Mouse (Mus musculus) liver, embryonic 14.5 days (tissue): Measurements from ENCODE around the gene Brms1. TPM values are rescaled to one million over a fixed set of nuclear protein-coding genes. Genes with fewer than 3 reads are reported as not detected.

Experiments used
- ATAC-seq: fragments of 200-750 bp; cut with Nextera tagmentation; 2 replicates; pipeline ENCODE4 v1.8.0; 2017; ENCODE audit warnings: moderate number of reproducible peaks, mild to moderate bottlenecking, moderate library complexity; ENCODE audit not compliant: insufficient read depth
- DNase-seq, 3 experiments: peaks; one replicate each; pipeline ENCODE4 v3.0.0-alpha.2; 2012 to 2013; ENCODE audit warnings: low read depth in 3 of 3, low spot score in 3 of 3
- H3K27ac ChIP-seq: fragments of 300-500 bp; sonication (generic); 2 replicates; pipeline ENCODE4 v1.5.1; 2014; ENCODE audit warnings: moderate library complexity, mild to moderate bottlenecking, control low read depth, inconsistent platforms
- H3K27me3 ChIP-seq: fragments of 300-500 bp; sonication (generic); 2 replicates; pipeline ENCODE4 v1.6.1; 2014; ENCODE audit warnings: mild to moderate bottlenecking, low read length, moderate library complexity; ENCODE audit not compliant: control insufficient read depth, insufficient read depth
- H3K36me3 ChIP-seq: fragments of 300-500 bp; sonication (generic); replicated peaks from 2 replicates; pipeline ENCODE4 v1.6.1; 2014; ENCODE audit warnings: low read depth; ENCODE audit not compliant: control insufficient read depth, insufficient read depth
- H3K4me1 ChIP-seq, 2 experiments: fragments of 200-500 bp in 1 of 2; fragments of 300-500 bp in 1 of 2; sonication (generic) in 1 of 2; replicated peaks; 2 replicates each; pipeline ENCODE4 v1.6.1; 2012 to 2014; ENCODE audit warnings: antibody characterized with exemption in 1 of 2, inconsistent platforms in 1 of 2, low read length in 1 of 2; ENCODE audit not compliant: control insufficient read depth in 2 of 2, insufficient read depth in 2 of 2
- H3K4me2 ChIP-seq: fragments of 300-500 bp; sonication (generic); 2 replicates; pipeline ENCODE4 v1.6.1; 2014; ENCODE audit warnings: low read depth, mild to moderate bottlenecking, control low read depth, moderate library complexity
- H3K4me3 ChIP-seq, 2 experiments: fragments of 200-500 bp in 1 of 2; fragments of 300-500 bp in 1 of 2; sonication (generic) in 1 of 2; 2 replicates each; pipeline ENCODE4 v1.5.1; 2012 to 2014; ENCODE audit warnings: low read depth in 2 of 2, low read length in 2 of 2, mild to moderate bottlenecking in 2 of 2, control low read depth in 1 of 2, inconsistent platforms in 1 of 2, moderate library complexity in 1 of 2; ENCODE audit not compliant: insufficient read depth in 1 of 2
- H3K9ac ChIP-seq: fragments of 300-500 bp; sonication (generic); replicated peaks from 2 replicates; pipeline ENCODE4 v1.6.1; 2014; ENCODE audit warnings: mild to moderate bottlenecking, control low read depth, moderate library complexity
- H3K9me3 ChIP-seq: fragments of 300-500 bp; sonication (generic); 2 replicates; pipeline ENCODE4 v1.6.1; 2016; ENCODE audit warnings: low read length, mixed read lengths; ENCODE audit not compliant: control insufficient read depth
- CTCF ChIP-seq: IDR thresholded peaks from 2 replicates; pipeline ENCODE4 v1.5.1; 2016; ENCODE audit warnings: antibody characterized with exemption, low read depth, control low read depth
- EP300 ChIP-seq: IDR thresholded peaks from 2 replicates; pipeline ENCODE4 v1.6.1; 2016; ENCODE audit warnings: antibody characterized with exemption, low read depth
- WGBS: fragments of 180-500 bp; shearing (Covaris S2); extraction: QIAGEN DNeasy Blood & Tissue Kit; methylation state at CpG from one replicate; pipeline ENCODE4 v1.1.7; 2014; ENCODE audit not compliant: insufficient replicate concordance; 5-methylcytosine and 5-hydroxymethylcytosine counted together
- polyA plus RNA-seq, 2 experiments: library from polyadenylated mRNA; depleted of rRNA in 1 of 2; stranded (reverse) in 1 of 2; unstranded in 1 of 2; fragments of >200 nt; fragmentation: Nextera tagmentation in 1 of 2; extraction: Ambion mirVana in 1 of 2; gene quantifications; 2 replicates each; pipeline versions ENCODE4 v1.2.1 to v1.2.3; 2012 to 2014

The Brms1 gene
- polyA plus RNA-seq, 2 experiments: 19.9 to 26.4 TPM

DNA sequence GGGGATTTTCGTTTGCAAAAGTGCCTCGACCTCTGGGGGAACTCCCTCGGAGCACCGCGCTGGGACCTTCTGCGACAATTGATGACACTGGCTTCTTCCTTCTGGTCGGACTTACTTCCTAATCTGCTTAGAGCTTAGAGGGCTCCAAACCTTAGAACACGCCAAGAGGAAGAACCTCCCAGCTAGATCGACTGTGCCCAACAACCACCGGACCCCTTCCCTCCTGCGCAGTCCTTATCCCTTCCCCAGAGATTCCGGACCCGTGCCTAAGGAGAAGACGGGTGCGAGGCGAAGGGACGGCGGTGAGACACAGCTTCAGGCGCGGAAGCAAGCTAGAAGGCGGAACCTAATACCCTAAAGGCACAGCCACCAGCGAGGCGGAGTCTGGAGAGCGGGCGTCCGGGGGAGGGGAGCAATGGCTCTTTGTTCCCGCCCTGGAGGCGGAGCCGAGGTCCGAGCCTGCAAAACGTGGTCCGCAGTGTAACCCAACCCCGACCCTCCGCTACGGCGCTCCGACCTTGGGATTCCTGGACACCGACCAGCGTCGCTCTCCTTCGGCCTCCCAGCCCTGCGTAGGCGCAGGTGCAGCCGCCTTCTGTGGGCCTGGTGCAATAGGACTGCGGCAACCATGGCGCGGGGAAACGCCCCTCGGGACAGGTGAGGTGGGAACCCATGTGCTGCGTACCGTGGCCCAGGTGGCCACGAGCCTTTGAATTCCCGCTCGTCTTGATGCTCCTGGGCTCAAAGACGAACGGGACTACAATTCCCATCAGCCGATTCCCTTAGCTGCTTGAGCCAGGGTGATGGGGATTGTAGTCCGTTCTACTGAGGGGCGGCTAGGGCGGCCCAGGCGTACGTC lies 17.3 kb upstream of the Brms1 start, which contains the start of gene Slc29a2:
Gene Slc29a2 (plus strand): TSS at position 240 of the 859 bp plus-strand sequence.
- no peaks in the 10 kb centered on the region for H3K9me3 ChIP-seq
- under 1% methylated on average over 62 of the region's 62 CpGs for WGBS
- H3K9ac ChIP-seq: peak within 1 kb of the TSS; percentile 58
- H3K4me3 ChIP-seq: peak within 1 kb of the TSS; percentile 59 to 72
- peak within 1 kb of the TSS; percentile 96 for H3K4me2 ChIP-seq
- H3K4me1 ChIP-seq: peaks cover 0 to 3% of the 10 kb centered on the region in 2 experiments; a peak in 1 of 4 replicates
- H3K27ac ChIP-seq: no peak within 1 kb of the TSS; the same call in 1 of the 2 replicates
- ATAC-seq (peak; percentile 88), DNase-seq (peak; percentile 68 to 70 (median 70))
- TF ChIP-seq EP300 (no peak), CTCF (no peak)
- H3K27me3 ChIP-seq: no peaks in the 10 kb centered on the region
- no peaks in the 10 kb centered on the region for H3K36me3 ChIP-seq

DNA sequence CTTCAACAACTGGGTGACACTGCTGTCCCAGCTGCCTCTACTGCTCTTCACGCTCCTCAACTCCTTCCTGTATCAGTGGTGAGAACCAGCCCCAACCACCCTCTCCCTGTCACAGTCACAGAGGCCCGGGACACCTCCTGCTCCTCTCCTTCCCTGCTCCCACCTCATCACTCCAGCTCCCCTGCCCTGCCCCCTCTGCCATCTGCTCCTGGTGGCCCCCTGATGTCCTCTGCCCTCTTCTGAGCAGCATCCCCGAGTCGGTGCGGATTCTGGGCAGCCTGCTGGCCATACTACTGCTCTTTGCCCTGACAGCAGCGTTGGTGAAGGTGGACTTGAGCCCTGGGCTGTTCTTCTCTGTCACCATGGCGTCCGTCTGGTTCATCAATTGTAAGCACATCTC lies 15.0 kb upstream of the Brms1 start:
- ATAC-seq: no peak
- no peak for DNase-seq

DNA sequence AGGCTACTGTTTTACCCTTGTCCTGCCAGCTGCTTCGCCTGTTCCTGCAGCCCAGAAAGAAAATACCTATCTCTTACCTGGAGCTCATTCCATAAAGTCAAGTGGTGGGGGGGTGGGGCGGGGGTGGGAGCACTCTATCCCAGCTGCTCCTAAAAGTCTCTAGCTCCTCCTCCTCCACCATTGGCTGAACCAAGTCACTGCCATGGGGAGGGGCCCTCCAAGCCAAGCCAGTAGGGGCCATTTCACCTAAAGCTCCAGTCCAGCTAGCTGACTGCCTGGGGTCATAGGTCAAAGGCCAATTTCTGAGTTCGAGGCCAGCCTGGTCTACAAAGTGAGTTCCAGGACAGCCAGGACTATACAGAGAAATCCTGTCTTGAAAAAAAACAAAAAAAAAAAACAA lies 8.5 kb upstream of the Brms1 start:
- no peak for DNase-seq
- Histone ChIP-seq H3K27ac (no peak overlapping the region), H3K4me2 (no peak overlapping the region), H3K36me3 (no peaks in the 10 kb centered on the region), H3K9ac (no peak overlapping the region), H3K4me3 (no peak overlapping the region), H3K9me3 (no peaks in the 10 kb centered on the region), H3K4me1 (no peaks in the 10 kb centered on the region; a peak in 1 of 4 replicates), H3K27me3 (no peaks in the 10 kb centered on the region)
- 69% methylated on average over 3 of the region's 3 CpGs for WGBS
- no peak for ATAC-seq
- no peak for TF ChIP-seq EP300
- no peak for TF ChIP-seq CTCF

More for the DNA sequence above, 15.0 kb upstream of the Brms1 start:
- Histone ChIP-seq H3K9me3 (no peaks in the 10 kb centered on the region), H3K9ac (no peak overlapping the region), H3K27me3 (no peaks in the 10 kb centered on the region), H3K27ac (no peak overlapping the region), H3K36me3 (no peaks in the 10 kb centered on the region), H3K4me1 (peaks cover 0 to 3% of the 10 kb centered on the region in 2 experiments; a peak in 1 of 4 replicates), H3K4me2 (no peak overlapping the region), H3K4me3 (no peak overlapping the region)
- TF ChIP-seq CTCF: no peak
- TF ChIP-seq EP300: no peak
- 71% methylated on average over 8 of the region's 8 CpGs for WGBS

DNA sequence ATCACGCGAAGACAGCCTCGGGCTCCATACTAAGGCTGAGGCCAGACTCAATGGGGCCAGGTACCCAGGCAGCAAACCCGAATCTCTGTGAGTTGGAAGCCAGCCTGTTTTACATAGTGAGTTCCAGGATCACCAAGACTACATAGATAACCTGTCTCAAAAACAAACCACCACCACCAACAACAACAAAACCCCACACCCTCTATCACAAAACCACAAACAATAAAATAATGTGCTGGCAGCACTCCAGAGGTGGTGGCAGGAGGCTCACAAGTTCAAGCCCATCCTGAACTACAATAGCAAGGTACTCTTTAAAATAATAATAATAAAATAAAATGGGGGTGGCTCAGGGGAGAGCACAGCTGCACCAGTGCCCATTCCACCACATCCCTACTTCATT lies 4.6 kb upstream of the Brms1 start:
- 68% methylated on average over 4 of the region's 4 CpGs for whole genome bisulfite sequencing
- no peak overlapping the region for H3K9ac ChIP-seq
- TF ChIP-seq EP300 (no peak), CTCF (no peak)

More for the DNA sequence above, 4.6 kb upstream of the Brms1 start:
- Histone ChIP-seq H3K9me3 (no peaks in the 10 kb centered on the region), H3K4me1 (peaks cover 12 to 14% of the 10 kb centered on the region in 2 experiments), H3K27ac (no peak overlapping the region), H3K27me3 (no peaks in the 10 kb centered on the region), H3K4me3 (no peak overlapping the region), H3K36me3 (no peaks in the 10 kb centered on the region), H3K4me2 (no peak overlapping the region)
- ATAC-seq (no peak), DNase-seq (no peak)
